Mouse (Mus musculus) olfactory bulb, adult 2 months (tissue): ENCODE measurements around the gene 1700025B11Rik.

ENCODE experiments used
- CTCF ChIP-seq: fragments of 200-500 bp; IDR thresholded peaks from 2 replicates; pipeline ENCODE4 v1.5.1; 2012; ENCODE audit warnings: low read depth, mild to moderate bottlenecking, low read length, moderate library complexity; ENCODE audit not compliant: insufficient read depth
- POLR2A ChIP-seq: fragments of 200-500 bp; IDR thresholded peaks from 2 replicates; pipeline ENCODE4 v1.6.1; 2012; ENCODE audit warnings: mild to moderate bottlenecking, low read depth, low read length, moderate library complexity; ENCODE audit not compliant: insufficient read depth

- no peak for TF ChIP-seq CTCF
- TF ChIP-seq POLR2A: no peak
Measured at GRCm38 (mm10) chr15:77578801-77579200, 17.1 kb upstream of the 1700025B11Rik start.
